Mouse (Mus musculus) cerebellum, adult 11-12 months (tissue): Measurements from ENCODE around the gene Gm4744.
"Not testable (repeated sequence)": the region's sequence is repeated elsewhere in the genome, so short reads cannot be mapped to it uniquely, and the experiment has no call there.

Experiments
- DNase-seq: peaks from one replicate; pipeline ENCODE4 v3.0.0; 2022

Gene Gm4744

GRCm38 (mm10) chr6:40951770-40952169, at the start of gene Gm4744:
Gm4744 (minus strand) TSS chr6:40951870.
- DNase-seq: no peak

- not testable (repeated sequence) for DNase-seq
Measured at GRCm38 (mm10) chr6:40999379-40999778, 47.7 kb upstream of the Gm4744 start, which contains the start of gene Gm2663. Gm2663 (minus strand) TSS chr6:40999479.

- DNase-seq: not testable (repeated sequence)
Measured at GRCm38 (mm10) chr6:40964454-40964853, 12.8 kb upstream of the Gm4744 start, which contains the start of gene 1810009J06Rik. 1810009J06Rik (plus strand) TSS chr6:40964754.

GRCm38 (mm10) chr6:40953716-40954115, 2.0 kb upstream of the Gm4744 start:
- no peak for DNase-seq

GRCm38 (mm10) chr6:40940457-40940856, 11.2 kb downstream of the Gm4744 start, which contains the start of gene 1700074P13Rik:
1700074P13Rik (minus strand) TSS chr6:40940557.
- no peak for DNase-seq

- DNase-seq: no peak
Measured at GRCm38 (mm10) chr6:40919954-40920353, 31.7 kb downstream of the Gm4744 start.

- no peak for DNase-seq
Measured at GRCm38 (mm10) chr6:40900287-40900686, 51.4 kb downstream of the Gm4744 start, which contains the start of gene Prss58. Prss58 (minus strand) TSS chr6:40900387.
